Mouse (Mus musculus) ovary, postnatal 10 days (tissue): ENCODE measurements at regions not wholly inside any gene's neighbourhood (a gene's known extent, or its start where the extent isn't known, plus 50 kb on each side); places are given as distances from the start of the nearest gene placed in this dataset.

Experiments used
- DNase-seq: peaks from one replicate; pipeline ENCODE4 v3.0.0; 2022; ENCODE audit warnings: low spot score

DNA sequence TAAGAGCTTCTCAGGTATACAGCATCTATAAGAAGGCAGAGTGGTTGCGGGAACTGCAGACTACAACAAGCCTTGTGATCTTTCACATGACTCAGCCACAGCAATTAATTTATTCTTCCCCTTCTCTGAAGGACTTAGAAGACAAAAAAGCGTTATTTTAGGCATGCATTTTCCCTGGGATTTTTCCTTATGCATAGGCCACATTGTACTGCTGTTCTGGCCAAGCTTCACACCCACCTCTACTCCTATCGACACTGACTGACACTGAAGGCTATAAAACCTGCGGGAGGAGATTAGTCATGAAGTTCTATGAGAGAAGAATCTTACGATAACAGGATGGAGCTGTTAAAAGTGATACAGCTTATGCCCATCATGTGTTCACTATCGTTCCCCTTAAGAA is 441.9 kb downstream of the Tox3 start:
- DNase-seq, result no peak

DNA sequence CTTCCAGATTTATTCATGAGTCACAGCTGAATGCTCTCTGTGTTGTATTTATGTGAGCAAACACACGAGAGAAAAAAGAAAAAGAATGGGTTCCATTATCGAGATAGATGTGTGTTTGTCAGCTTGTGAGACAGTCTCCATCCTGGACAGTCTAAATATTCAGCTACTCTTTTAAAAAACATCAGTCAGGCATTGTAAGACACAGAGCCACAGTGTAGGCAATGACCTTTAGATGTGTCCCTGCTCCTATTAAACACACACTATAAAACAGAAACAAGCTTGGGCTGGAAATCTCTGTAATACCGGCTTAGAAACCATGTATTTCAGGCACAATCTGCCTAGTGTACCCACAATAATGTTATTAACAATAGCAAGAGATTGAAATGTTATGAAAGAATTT is 442.6 kb downstream of the Tox3 start:
- no peak for DNase-seq

DNA sequence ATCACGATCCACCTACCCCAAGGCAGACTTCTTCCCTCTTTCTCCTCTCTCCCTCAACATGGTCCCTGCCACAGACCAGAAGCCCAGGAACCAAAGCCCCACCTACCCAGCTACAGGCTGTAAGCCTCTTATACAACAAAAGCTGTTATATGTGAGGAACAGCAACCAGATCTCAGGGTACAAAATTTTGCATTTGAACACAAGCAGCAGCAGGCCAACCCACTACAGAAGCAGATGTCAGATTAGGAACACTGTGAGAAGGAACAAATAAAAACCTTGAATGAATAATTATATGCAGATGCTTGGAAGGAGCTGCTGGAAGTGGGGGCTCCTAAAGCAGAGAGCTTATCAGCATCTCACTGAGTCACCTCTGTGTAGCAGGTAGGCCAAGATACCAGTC is 444.8 kb downstream of the Tox3 start:
- no peak for DNase-seq

DNA sequence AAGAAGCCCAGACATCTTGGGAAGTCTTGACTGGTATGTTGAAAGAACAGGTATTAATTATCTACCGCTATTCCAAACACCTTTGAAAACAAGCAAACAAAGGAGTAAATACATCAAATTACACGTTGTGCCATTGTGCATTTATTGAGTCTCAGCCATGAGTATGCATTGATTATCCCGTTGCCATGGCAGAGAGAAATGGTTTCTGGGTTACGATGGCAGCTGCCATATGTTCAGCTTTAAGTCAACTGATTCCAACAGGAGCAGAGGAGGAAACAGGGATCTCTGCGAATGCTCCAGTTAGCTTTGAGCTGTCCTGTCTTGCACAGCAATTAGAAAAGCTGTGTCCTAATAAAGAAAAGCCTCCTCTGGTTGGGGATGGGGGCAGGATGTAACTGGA is 475.4 kb downstream of the Tox3 start:
- DNase-seq, result no peak

DNA sequence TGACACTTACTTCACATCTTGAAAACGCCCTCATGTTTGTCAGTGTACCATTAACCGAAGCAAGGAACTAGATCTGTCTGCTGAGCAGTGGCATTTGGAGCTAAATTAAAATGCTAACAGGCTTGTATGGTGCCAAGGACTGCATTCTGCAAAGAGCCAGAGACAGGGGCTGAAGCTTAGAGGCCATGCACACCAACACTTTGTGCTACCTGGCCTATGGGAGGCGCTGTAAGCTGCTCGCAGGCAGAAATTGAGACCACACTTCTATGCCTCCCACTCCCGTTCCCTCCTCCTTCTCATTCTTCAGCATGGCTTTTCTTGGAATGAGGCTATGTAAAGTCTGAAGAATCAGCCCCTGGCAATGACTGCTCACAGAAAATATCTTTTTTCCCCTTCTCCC is 476.2 kb downstream of the Tox3 start:
- no peak for DNase-seq

DNA sequence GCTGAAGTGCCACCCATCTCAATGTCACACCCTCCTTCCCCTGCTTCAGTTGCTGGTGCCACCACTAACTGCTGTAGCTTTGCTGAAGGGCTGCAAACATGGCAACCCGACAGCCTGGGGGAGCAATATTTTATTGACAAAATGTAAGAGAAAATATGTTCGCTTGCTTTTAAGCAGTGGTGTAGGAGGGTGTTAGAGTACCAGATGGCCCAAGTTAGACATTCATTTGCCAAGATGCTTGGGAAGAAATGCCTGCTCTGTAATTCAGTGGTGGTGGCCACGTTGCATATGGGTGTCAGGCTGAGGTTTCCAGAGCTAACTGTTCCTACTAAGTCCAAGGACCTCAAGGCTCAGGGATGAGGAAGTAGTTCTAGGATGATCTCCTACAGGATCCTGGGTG is 488.3 kb downstream of the Tox3 start:
- DNase-seq, result no peak

DNA sequence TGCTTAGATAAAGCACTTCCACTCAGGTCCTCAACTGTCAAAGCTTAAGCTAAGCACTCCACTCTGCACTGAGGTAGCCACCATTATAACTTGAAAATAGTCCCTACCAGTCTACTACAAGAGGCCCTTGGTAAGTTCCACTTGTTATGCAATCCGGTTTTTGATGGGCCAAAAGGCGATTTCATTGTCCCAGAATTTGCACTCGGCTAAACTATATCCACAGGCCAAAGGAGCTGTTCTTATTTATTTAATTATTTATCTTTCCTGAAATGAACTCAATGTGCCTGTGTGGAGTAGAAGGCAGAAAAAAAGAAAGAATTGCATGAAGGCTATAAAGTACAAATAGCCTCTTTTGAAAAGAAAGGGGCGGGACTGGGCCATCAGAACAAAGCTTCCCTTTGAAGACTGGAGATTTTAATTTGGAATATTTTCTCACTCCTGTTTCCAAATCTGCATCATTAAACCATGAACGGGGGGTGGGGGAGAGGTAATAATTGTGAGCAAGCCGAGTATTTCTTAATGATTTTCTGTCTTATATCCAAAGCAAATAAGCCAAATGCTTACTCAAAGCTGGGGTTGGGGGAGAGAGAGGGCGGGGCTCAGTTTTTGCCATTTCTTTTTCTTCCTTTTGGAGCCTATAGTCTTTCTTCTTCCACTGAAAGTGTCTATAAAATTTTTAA is 489.3 kb downstream of the Tox3 start:
- no peak for DNase-seq

DNA sequence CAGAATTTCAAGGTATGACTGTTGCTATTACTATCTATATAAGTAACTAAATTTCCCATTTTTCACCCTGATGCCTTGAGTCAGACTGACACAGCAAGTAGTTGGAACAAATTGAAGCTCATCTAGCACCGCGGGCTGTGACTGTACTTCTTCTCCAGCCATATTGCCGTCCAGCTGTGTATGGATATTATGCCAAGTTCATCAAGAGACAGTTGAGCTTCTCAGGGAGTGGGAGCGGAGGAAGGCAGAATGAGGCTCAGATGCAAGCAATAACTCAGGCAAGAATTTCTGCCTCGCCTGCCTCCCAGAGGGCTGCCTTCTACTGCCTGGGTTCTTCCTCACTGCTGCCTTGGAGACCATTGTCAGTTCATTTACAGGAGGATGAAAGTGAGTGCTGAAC is 492.6 kb downstream of the Tox3 start:
- no peak for DNase-seq

DNA sequence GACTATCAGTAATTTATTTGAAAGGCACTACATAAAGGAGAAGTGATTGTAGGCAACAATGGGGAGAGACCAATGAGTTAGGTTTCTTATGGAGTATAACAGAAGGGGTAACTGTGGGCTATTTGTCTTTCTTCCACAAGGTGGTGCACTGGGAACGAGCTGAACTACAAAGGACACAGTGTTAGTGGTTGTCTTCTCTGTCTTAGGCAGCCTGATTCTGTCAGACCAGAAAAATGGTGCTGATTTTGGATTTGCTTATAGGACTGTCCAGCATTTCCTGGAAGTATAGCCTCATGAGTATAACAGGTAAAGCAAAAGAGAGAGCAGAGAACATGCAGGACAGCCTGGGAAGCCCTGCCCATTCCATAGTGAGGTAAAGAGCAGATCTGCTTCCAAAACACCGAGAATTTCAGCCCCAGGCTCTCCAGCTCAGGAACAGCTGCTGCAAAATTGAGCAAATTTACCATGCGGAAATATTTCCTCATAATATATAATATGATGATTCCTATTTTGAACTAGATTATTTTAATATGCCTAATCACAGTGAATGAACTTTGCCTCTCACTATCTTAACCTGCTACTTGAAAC is 497.8 kb downstream of the Tox3 start:
- DNase-seq, result no peak

DNA sequence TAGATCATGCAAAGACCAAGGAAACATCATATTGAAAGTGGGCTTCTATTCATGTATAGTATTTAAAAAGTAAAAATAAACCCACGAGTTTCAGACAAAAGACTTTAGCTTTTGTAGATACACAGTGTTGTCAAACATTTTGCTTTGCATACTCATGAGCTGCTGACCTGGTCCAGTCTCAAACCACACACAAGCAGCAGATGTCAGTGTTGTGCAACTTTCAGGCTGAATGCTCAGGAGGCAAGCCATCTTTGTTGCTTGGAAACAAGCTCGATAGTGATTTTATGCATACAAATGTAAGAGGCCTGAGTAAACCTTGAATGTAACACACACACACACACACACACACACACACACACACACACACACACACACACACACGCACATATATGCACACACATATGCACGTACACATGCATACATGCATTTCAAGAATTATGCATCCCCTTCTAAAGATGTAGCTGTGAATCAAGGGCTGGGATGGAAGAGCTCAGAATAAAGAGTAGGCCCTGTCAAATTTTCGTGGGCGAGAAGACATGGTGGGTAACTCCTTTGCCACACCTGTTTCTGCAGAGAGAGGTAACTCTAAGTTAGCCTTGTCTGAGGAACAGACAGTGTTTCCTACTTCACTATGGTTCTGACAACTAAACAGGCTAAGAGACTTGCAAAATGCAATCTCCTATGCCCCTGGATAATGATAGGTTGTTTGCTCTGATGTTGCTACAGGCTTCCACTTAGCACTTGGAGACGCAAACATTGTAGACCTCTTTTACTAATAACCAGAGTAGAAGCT is 498.5 kb downstream of the Tox3 start:
- peak; percentile 3 for DNase-seq

DNA sequence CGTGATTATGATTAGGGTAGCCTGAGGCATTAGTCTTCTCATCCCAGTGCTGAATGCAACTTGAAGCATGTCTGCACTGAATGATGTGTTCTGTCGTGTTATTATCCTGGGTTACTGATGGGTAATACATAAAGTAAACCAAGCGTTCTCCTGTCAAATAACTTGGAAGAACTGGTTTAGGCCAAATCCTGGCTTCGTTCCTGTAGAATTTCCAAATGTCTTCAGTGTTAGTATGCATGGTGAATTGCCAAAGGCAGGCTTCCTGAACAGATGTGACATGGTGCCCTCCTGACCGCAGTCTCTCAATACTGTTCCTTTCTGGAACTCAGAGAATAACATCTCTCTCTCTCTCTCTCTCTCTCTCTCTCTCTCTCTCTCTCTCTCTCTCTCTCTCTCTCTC is 509.6 kb downstream of the Tox3 start:
- DNase-seq, result no peak

DNA sequence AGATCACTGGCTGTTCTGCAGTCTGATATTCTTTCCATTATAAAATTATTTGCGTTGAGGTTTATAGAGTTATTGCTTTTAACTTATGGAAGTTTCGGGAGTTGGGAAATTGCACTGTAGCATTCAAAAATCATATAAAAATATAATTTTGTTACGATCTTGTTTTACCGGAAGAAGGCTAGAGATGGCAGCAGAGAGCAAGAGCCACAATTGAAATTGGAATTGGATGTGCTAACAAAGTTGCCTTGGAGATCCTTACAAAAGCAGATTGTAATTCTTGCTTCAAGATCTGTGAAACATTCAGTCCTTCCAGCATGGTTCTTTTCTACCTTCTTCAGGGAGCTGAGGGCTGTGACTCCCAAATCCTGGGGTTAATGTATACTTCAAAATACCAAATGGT is 514.4 kb downstream of the Tox3 start:
- no peak for DNase-seq

DNA sequence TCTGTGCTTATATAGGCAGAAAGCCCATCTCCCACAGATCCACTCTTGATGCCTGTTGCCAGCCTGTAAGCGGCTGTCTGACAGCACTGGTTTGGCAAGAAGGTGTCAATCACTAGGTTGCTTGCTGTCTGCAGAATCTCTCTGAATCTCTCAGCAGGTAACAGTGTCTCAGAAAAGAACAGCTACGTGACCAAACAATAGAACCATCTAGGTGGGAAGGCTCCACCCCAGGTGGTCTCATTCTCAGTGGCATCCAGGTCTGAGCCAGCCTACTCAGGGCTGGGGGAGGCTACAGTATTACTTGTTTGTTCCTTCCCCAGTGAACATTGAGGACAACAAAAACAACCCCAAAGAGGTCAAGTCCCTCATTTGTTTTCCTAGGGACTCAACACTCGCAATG is 523.6 kb downstream of the Tox3 start:
- DNase-seq, result no peak

DNA sequence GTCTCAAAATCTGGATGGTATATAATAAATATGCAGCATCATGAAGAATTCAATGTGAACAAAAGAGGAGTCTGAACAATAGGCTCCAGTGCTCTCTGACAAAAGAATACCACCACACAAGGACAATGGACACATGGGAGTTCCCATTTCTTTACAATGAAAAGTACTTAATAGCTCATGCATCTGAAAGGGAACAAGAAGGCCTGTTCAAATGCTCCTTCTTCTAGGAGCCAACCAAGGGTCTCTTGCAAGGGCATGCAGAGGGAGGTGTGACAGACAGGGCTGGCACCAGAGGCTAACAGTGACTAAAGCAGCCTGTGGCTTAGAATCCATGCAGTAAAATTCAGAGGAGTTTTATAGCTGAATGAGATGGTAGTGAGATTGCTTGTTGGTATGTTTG is 524.5 kb downstream of the Tox3 start:
- no peak for DNase-seq

DNA sequence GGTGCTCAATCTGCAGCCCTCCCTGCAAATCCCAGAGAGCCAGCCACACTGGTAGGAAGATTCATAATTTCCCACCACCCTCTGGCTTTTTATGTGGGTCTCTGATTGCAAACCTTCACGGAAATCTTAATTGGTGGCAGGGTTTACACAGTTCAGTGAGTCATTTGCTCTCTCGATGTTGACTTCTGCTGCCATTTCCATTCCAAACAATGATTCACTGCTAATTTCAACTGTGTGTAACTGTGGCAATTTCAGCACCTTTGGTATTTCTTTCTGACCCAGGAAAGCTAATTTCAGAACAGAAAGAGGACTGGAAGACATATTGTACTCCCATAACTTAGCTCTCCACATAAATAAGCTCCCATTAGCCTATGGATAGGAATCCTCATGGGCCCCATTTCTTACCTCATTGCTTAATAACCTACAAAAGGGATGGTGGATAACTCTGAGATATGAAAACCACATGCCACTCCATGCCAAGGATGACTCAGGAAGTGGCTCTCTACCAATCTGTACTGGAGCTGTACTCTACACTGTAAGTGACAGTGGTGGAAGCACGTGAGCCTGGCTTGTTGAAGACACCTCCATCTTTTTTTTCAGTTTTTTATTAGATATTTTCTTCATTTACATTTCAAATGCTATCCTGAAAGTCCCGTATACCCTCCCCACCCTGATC is 536.0 kb downstream of the Tox3 start:
- DNase-seq, result no peak

DNA sequence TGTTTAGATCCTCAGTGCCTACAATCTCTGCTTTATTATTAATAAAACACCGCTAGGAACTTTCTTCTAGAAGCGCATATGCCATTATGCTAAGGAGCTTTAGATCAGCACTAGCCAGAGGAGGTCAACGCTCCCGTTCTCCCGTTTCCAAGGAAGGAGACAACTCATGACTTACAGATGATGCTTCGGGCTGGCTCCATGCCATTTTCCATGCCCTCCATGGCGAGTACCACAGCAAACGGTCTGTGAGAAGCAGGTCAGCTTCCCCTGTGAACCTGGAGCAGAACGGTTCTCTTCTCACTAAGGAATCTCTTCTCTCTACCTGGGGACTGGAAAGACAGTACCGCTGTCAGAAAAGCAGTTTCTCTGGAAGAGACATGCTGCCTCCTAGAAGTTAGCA is 559.8 kb downstream of the Tox3 start:
- DNase-seq, result no peak

DNA sequence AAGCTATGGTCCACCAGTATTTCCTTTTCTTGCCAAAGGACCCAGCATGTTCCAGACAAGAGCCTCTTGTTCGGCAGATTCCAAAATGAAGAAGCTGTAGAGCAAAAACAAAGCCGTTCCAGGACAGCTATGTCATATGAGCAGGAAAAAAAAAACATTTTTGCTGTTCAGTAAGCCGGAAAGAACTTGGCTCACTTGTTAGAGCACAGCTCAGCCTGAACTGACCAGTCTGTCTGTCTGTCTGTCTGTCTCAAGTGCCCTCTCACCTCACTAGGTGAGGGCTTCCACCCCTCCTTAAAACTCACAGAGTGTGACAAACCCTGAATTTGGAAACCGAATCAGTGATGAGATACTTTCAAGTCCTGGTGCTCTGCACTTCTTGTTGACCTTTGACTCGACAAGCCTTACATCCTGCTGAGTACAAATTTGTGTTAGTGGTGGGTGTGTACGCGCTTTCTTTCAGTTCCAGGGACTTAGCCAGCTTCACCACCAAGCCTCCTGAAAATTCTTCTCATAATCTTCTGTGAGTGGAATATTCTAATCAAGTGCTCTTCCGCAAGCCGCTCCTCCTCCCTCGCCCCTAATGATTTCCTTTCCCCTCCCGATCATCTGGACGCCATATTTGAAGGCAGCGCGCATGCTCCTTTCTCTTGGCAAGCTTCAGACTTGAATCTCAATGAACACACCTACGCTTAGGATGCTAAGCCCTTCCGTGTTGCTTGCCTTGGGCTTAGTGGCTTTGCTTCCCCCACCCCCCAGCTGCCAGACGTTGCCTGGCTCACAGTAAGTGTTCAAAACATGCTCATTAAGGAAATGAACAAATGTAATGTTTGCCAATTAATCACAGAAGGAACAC is 560.9 kb downstream of the Tox3 start:
- DNase-seq, result no peak

DNA sequence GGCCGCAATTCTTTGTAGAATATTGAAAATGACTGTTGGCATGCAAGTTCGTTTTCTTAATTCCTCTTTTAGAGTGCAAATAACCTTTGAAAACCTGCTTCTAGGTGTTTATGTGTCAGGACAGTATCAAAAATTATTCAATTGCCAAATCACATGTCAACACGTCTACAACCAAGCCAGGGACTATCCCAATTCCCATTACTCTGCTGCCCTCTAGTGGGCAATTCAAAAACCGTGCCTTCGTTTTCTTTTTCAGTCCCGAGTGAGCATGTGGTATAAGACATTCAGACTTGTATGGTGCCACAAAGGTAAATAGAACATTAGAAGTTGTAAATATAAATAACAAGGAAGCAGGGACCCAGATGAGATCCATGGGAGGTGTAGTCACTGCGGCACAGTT is 563.1 kb downstream of the Tox3 start:
- DNase-seq, result peak; percentile 48

DNA sequence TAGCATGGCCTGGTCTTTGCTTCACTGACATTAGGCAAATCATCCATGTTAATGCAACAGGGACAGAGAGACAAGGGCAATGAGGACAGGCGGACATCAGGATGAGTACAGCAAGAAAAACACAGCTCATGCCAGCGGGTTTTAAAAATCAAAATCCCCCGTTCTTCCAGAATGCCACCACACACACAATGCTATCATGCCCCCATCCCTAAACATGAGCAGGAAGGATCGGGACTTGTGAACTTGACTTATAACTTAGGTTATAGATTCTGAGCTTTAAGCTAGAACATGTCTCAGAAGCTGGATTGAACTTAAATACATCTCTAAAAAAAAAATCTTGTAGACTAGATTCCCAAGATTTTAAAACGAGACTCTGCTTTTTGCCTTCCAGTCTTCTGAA is 564.8 kb downstream of the Tox3 start:
- DNase-seq, result no peak

DNA sequence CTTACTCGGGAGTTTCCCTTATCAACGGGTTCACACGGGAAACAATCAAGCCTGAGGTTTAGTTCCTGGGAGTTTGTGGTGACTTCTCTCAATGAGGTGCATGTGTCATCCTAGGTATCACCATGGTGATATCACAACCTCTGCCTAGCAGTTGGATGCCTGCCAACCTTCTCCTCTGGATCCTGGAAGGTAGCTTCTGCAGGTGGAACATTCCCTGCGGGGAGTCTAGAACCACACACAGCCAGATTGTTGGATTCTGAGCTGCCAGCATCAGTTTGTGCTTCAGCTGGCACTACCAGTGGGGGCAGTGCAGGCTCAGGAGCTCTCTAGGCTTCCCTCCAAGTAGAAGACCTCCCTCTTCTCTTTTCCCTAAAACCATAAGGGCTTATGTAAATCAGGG is 581.8 kb downstream of the Tox3 start:
- no peak for DNase-seq

DNA sequence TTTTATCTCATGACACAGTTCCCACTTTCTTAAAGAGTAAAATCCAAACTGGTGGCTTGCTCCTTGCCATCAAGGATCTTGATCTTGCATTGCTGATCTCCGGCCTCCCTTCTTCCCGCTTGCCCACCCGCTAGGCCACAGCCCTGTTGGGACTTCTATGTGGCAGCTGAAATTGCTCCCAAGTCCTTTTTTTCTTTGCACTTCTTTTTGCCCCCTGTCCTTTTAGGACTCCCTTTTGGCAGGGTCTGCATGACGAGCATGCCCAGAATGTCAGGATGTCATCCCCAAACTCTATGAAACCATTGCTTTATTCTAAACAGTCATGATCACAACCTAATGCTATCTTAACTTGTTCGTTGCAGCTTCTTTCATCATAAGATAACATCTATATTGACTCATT is 588.6 kb downstream of the Tox3 start:
- no peak for DNase-seq

DNA sequence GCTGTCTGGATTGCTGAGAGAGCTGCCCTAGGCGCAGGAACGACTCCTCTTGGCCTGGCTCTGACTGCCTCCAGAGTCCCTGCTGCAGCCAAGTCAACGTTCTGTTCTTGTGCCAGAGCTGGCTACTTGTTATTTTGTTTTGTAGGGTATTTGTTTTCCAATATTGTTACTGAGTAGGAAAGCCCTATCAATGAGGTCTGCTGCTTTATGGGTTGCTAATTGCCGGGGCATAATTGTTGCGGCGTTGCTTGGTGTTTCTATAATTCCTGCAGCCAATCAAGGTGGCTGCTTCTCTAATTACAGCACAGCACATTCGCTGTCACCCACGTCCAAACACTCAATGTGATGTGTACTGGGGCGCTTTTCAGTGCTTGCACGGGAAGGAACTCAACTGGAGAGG is 589.4 kb downstream of the Tox3 start:
- DNase-seq, result no peak
